Mouse (Mus musculus): ENCODE measurements around the gene Trappc2l. TPM values are rescaled to one million over a fixed set of nuclear protein-coding genes. Genes with fewer than 3 reads are reported as not detected.

Gene Trappc2l
- total RNA-seq, 2 experiments from 2014 or later = 79.1 to 87.3 TPM

DNA sequence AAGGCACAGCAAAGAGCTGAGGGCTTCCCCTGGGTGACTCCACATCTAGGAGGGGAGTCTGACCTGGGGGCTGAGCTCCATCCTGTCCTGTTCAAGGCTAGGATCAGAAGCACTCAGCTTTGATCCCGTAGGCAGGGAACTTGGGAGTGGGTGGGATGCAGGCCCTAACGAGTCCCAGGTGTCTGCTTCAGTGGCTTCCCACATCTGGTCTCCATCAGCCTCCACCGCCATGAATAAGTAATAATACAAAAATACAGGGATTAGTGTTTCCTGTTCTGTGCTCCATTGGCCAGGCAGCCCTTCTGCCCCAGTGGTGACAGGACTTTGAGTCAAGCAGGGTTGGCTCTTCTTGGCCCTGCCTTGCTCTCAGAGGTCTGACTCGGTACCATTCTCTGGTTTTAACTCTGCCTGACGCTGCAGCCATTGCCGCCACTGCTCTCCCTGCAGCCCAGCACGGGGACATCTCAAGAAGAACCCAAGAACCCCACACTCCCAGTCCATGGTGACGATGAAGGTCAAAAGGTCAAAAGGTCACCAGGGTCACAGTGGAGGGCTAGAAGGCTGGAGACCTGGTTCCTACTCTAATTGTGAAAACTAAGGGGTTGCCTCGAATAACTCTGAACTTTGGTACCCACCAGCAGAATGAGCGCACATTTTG, 46.8 kb downstream of the Trappc2l start:
- DNase-seq = no peak

GRCm38 (mm10) chr8:122658807-122659160, 47.3 kb downstream of the Trappc2l start:
- DNase-seq = no peak

- DNase-seq = no peak
Measured at GRCm38 (mm10) chr8:122660022-122660421, 48.6 kb downstream of the Trappc2l start.

DNA sequence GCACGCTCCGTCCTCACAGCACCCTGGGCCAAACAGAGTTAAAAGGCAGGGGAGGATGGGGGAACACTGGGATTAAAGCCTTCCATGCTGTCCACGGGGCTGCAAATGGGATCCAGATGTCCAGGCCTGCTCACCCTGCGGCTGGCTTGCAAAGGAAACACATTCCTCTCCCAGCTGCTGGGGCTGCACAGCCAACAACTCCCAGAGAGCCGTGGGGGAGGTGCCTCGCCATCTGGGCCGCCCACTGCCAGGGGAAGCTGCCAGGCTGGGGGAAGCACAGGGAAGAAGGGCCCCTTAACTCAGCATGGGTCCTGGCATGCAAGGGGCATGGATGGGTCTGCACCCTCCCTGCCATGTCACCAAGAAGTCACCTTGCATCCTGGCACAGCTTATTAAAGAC, 49.7 kb downstream of the Trappc2l start:
- peak; percentile 77 for DNase-seq

DNA sequence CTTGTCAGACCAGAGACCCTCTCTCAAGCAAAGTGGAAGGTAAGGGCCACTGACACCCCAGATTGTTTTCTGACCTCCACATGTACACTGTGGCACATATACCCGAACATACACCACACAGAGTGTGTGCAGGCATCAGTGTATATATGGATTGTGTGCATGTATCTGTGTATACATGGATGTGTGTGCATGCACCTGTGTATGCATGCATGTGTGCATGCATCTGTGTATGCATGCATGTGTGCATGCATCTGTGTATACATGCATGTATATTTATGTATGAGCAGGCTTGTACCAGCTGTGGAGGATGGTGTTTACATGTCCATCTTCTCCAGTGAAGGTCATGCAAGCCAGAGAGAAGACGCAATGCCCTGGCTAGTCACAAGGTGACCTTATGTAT, 50.5 kb downstream of the Trappc2l start:
- no peak for DNase-seq

GRCm38 (mm10) chr8:122663106-122663505, 51.7 kb downstream of the Trappc2l start:
- no peak for DNase-seq

GRCm38 (mm10) chr8:122663670-122664069, 52.2 kb downstream of the Trappc2l start:
- DNase-seq = no peak

- DNase-seq = no peak
Measured at GRCm38 (mm10) chr8:122665221-122665620, 53.8 kb downstream of the Trappc2l start.

GRCm38 (mm10) chr8:122665667-122666316, 54.4 kb downstream of the Trappc2l start:
- DNase-seq = no peak

Small RNAs within 50 kb of the gene (microRNA-seq; reads per million reads assigned to microRNA genes)
- 0 reads per million in 2 experiments for gene Mir6396

Other genes starting within 250 kb of the Trappc2l start
- gene Zc3h18, start 235.0 kb upstream of the Trappc2l start, total RNA-seq (2021) = 10 to 100 TPM; 38.9 to 39.1 TPM
- not detected for gene Il17c, start 189.6 kb upstream of the Trappc2l start, total RNA-seq (2021)
- gene Cyba, start 178.7 kb upstream of the Trappc2l start, total RNA-seq (2021) = 10 to 100 TPM; 10.0 to 10.2 TPM
- gene Mvd, start 168.2 kb upstream of the Trappc2l start, total RNA-seq (2021) = 10 to 100 TPM; 19.1 to 20.6 TPM
- gene Snai3, start 150.9 kb upstream of the Trappc2l start, total RNA-seq (2021) = not detected
- 10 to 100 TPM; 31.8 to 36.3 TPM for gene Rnf166, start 135.6 kb upstream of the Trappc2l start, total RNA-seq (2021)
- 10 to 100 TPM; 16.6 to 21.7 TPM for gene Ctu2, start 135.5 kb upstream of the Trappc2l start, total RNA-seq (2021)
- 1 to 10 TPM; 3.1 to 4.4 TPM for gene Piezo1, start 60.3 kb upstream of the Trappc2l start, total RNA-seq (2021)
- gene Cdt1, start 43.6 kb upstream of the Trappc2l start, total RNA-seq (2021) = 1 to 10 TPM; 1.4 to 1.9 TPM
- 10 to 100 TPM; 61.5 to 65.4 TPM for gene Aprt, start 34.7 kb upstream of the Trappc2l start, total RNA-seq (2021)
- gene Galns, start 177 bp upstream of the Trappc2l start, total RNA-seq (2021) = 10 to 100 TPM in 1 of 2 experiments, 1 to 10 TPM in 1; 9.5 to 11.4 TPM
- under 1 TPM in 1 of 2 experiments, not detected in 1; 0.35 TPM for gene Pabpn1l, start 11.1 kb downstream of the Trappc2l start, total RNA-seq (2021)
- gene Cbfa2t3, start 87.5 kb downstream of the Trappc2l start, total RNA-seq (2021) = 10 to 100 TPM; 47.2 to 50.2 TPM
- gene Acsf3, start 163.8 kb downstream of the Trappc2l start, total RNA-seq (2021) = 10 to 100 TPM; 16.2 to 21.9 TPM
- gene Cdh15, start 236.3 kb downstream of the Trappc2l start, total RNA-seq (2021) = 1 to 10 TPM in 1 of 2 experiments, under 1 TPM in 1; 0.88 to 1.2 TPM

Measured in layer of hippocampus, postnatal 36 days (tissue).